Mouse (Mus musculus): ENCODE measurements around the gene Plscr4.

- no peak for TF ChIP-seq USF1 (IDR thresholded peaks at IDR 0.05; ENCODE audit: low read depth, low read length)
- no peak for TF ChIP-seq NRF1 (IDR thresholded peaks at IDR 0.05; ENCODE audit: insufficient read depth, low read depth, low read length, poor library complexity, severe bottlenecking)
These were observed 1.2 kb downstream of the Plscr4 start for GRCm38 (mm10) chr9:92458418-92458817.
